ENCODE assay signal across 11 mouse cellular contexts in the genomic region with DNA sequence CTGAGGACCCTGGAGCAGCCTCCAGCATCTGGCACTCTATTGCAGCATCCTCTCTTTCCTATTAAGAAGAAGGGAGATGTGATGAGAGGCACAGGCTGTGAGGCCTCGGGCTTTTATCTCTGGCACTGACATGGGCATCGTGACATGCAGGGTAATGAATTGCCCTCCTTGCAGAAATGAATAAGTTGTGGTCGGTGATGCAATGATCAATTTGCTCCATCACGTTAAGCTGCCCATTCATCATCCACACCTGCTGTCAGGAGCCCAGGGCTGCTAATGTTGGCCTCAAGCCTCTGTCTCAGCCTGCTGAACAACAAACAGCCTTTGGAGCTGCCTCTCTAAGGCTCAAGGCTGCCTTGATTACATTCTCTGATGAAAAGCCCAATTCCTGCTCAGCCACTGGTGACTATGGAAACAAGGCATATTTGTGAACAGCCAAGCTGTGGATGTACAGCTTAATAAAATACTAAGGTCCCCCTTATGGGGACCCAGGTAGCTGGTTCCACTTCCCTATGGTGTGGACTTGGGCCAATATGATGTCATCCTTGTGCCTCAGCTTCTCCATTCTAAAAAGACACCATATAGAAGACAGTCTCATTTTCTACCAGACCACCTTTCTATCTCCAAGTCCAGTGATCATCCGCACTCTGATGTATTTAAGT.
DNase-seq lines count a peak whose midpoint lies in the region; ATAC-seq lines count a peak whose summit lies in the region.
"Had no signal": no experiment of that assay in that cellular context is flagged by ENCODE, and none has a peak within 500 bp of the region (broad histone marks: within the 10 kb centered on the region; RNA-seq: fewer than 3 reads in every experiment).

No protein-coding gene starts in this region.

- no peak overlapping the region for H3K4me2 ChIP-seq in forebrain, embryonic 11.5 days (ENCODE audit: low read depth, low read length, severe bottlenecking)
- no peak overlapping the region for H3K4me2 ChIP-seq in forebrain, embryonic 15.5 days (replicated peaks)
- no peak overlapping the region for H3K4me2 ChIP-seq in midbrain, embryonic 12.5 days (replicated peaks)

- no peaks in the 10 kb centered on the region for H3K9me3 ChIP-seq in forebrain, embryonic 11.5 days (ENCODE audit: control insufficient read depth, low read length)
- no peaks in the 10 kb centered on the region for H3K9me3 ChIP-seq in forebrain, embryonic 10.5 days
- no peaks in the 10 kb centered on the region for H3K9me3 ChIP-seq in forebrain, embryonic 15.5 days
- no peaks in the 10 kb centered on the region for H3K9me3 ChIP-seq in midbrain, embryonic 12.5 days

- H3K36me3 ChIP-seq in forebrain, embryonic 11.5 days (ENCODE audit: control insufficient read depth, insufficient read depth, low read length), result no peaks in the 10 kb centered on the region
- H3K36me3 ChIP-seq in forebrain, embryonic 10.5 days (replicated peaks), result no peaks in the 10 kb centered on the region
- H3K36me3 ChIP-seq in forebrain, embryonic 15.5 days, result no peaks in the 10 kb centered on the region
- no peaks in the 10 kb centered on the region for H3K36me3 ChIP-seq in midbrain, embryonic 12.5 days

- 39% methylated on average over 5 of the region's 5 CpGs for WGBS in forebrain, embryonic 11.5 days
- 53% methylated on average over 5 of the region's 5 CpGs for WGBS in forebrain, embryonic 10.5 days
- WGBS in forebrain, embryonic 15.5 days, result 16% methylated on average over 5 of the region's 5 CpGs
- WGBS in midbrain, embryonic 12.5 days, result 43% methylated on average over 5 of the region's 5 CpGs

- DNase-seq in forebrain, embryonic 11.5 days (ENCODE audit: low spot score), result peak; percentile 48
- no peak for DNase-seq in forebrain, embryonic 10.5 days (ENCODE audit: extremely low spot score, low spot score)
- DNase-seq in cerebellum, adult 11-12 months, result peak; percentile 31
- DNase-seq in spleen, adult 18-20 months, result no peak
- DNase-seq in testis, postnatal 10 days (ENCODE audit: low spot score), result no peak
- DNase-seq in spleen, postnatal 14 days (ENCODE audit: low spot score in 2 of 2), result no peak
- DNase-seq: kidney, postnatal 36 days; lung, postnatal 36 days; thymus, postnatal 14 days had no signal

- ATAC-seq in forebrain, embryonic 11.5 days (replicated peaks; ENCODE audit: low FRiP score), result peak; percentile 84
- ATAC-seq in forebrain, embryonic 15.5 days (replicated peaks), result peak; percentile 89
- ATAC-seq in midbrain, embryonic 12.5 days (ENCODE audit: low FRiP score, low read depth), result peak; percentile 85

- no peak overlapping the region for H3K9ac ChIP-seq in forebrain, embryonic 11.5 days (ENCODE audit: low read length)
- H3K9ac ChIP-seq in forebrain, embryonic 15.5 days (replicated peaks), result no peak overlapping the region
- H3K9ac ChIP-seq in midbrain, embryonic 12.5 days (replicated peaks), result no peak overlapping the region

- peaks cover 4% of the 10 kb centered on the region; the same call in 1 of the 2 replicates for H3K4me1 ChIP-seq in forebrain, embryonic 11.5 days (replicated peaks; ENCODE audit: control insufficient read depth, insufficient read depth, low read length)
- peaks cover 9% of the 10 kb centered on the region for H3K4me1 ChIP-seq in forebrain, embryonic 10.5 days
- peaks cover 10% of the 10 kb centered on the region for H3K4me1 ChIP-seq in forebrain, embryonic 15.5 days
- H3K4me1 ChIP-seq in midbrain, embryonic 12.5 days, result peaks cover 11% of the 10 kb centered on the region

- no peaks in the 10 kb centered on the region for H3K27me3 ChIP-seq in forebrain, embryonic 11.5 days (ENCODE audit: control insufficient read depth, insufficient read depth, low read length)
- no peaks in the 10 kb centered on the region for H3K27me3 ChIP-seq in forebrain, embryonic 10.5 days (ENCODE audit: poor library complexity, severe bottlenecking)
- no peaks in the 10 kb centered on the region for H3K27me3 ChIP-seq in forebrain, embryonic 15.5 days
- no peaks in the 10 kb centered on the region for H3K27me3 ChIP-seq in midbrain, embryonic 12.5 days

- H3K4me3 ChIP-seq in forebrain, embryonic 11.5 days (ENCODE audit: low read depth, low read length), result no peak overlapping the region
- H3K4me3 ChIP-seq in forebrain, embryonic 10.5 days, result no peak overlapping the region
- no peak overlapping the region for H3K4me3 ChIP-seq in forebrain, embryonic 15.5 days
- no peak overlapping the region for H3K4me3 ChIP-seq in midbrain, embryonic 12.5 days

- no peak overlapping the region for H3K27ac ChIP-seq in forebrain, embryonic 11.5 days (ENCODE audit: low read depth, low read length)
- no peak overlapping the region for H3K27ac ChIP-seq in forebrain, embryonic 10.5 days
- H3K27ac ChIP-seq in forebrain, embryonic 15.5 days (replicated peaks), result no peak overlapping the region
- H3K27ac ChIP-seq in midbrain, embryonic 12.5 days (replicated peaks), result peak overlapping the region; percentile 46; the same call in 1 of the 2 replicates

Comparison
In these comparisons a context has a peak if more than half of its experiments do, and no peak if none do; other contexts are left out.
1. DNase-seq: peak in forebrain, embryonic 11.5 days (single experiment) and cerebellum, adult 11-12 months (single experiment); none in forebrain, embryonic 10.5 days (single experiment), spleen, adult 18-20 months (0 of 2), testis, postnatal 10 days (single experiment) and spleen, postnatal 14 days (0 of 2).
2. Peak in every context shown above with its lines, with median percentiles within 50 percentile points of each other: ATAC-seq.